Mouse (Mus musculus) retina, postnatal 1 day (tissue): ENCODE results near the gene Crocc2.
"Not testable (repeated sequence)": the region's sequence is repeated elsewhere in the genome, so short reads cannot be mapped to it uniquely, and the experiment has no call there.

ENCODE experiments used
- DNase-seq: peaks from one replicate; pipeline ENCODE4 v3.0.0-alpha.2; 2012

The Crocc2 gene

DNA sequence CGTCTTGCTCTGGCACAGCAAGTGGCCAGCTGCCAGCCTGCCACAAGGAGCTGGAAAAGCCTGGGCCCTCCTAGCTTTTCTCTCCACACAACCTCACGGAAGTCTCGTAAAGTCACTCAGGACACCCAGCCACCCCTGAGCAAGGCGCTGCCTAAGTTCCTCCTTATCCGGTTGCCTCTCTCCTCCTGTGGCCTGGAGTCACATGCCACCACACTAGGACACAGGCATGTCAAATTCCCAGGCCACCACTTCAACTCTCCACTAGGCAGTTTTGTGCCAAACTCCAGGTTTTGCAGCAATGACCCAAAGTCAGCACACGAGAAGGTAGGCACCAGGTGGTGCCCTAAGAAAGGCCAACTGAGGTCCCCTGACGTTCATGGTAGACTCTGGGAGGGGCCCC is 5.9 kb upstream of the Crocc2 start:
- DNase-seq, result no peak

DNA sequence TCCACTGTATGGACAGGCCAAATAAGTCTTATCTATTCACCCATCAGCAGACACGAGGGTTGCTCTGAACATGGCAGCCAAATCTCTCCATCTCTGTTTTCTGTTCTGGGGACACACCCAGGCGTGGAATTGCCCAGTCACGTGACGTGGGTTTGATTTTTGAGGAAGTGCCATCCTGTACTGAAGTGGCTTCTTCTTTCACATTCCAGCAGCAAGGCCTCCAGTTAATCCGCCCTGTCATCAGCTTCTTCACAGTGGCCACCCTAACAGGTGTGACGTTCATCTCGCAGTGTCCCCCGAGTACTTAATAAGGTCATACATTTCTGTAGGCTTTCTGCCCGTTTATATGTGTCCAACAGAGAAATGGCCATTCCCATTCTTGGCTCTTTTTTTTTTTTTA is 3.1 kb upstream of the Crocc2 start:
- no peak for DNase-seq

DNA sequence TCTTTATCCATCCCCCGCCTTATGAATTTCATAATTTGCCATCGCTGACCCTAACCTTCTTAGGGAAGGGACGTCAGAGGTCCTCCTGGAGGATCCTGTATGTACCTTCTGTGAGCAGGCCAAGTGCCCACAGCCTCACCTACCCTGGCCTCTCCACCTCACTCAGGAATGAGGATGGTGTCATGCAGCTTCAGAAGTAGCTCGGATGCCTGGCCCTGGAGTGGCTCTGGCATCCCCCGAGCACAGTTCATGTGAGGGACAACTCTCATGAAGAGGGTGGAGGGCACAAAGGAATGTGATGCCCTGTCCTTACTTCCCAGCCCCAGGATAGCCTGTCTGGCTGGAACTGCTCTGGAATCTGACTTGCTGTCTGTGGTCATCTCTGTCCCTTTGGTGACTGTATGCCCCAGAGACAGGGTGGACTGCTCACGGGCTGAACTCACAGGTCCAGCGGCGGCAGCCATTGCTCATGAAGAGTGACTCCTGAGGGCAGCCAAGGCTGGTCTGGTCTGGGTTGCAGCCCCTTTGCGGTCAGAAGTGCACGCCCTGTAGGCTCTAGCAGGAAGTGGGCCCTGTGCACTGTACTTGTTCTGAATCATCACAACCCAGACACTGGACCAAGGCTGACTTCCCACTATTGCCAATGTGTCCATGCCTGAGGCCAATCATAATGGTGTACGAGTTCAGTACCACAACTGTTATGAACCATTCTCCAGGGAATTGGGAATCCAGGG is 2.0 kb upstream of the Crocc2 start:
- DNase-seq, result no peak

DNA sequence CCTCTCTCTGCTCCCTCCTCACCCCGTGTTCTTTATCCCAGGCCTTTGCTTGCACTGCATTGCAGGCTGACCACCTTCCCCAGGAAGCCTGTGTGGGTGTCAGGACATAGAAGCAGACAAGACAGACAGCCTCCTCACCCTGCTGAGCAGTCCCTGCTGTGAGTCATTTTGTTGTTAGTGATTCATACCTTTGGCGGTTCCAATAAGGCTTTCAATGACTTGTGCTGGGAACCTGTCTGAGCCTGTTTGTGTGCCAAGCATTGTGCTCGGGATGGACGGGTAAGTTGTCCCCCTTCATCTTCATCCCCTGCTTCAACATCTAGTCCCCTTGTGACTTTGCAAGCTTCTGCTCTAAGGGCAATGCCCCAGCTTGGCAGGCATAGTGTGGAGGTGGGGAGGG is 5.1 kb downstream of the Crocc2 start:
- DNase-seq, result no peak

DNA sequence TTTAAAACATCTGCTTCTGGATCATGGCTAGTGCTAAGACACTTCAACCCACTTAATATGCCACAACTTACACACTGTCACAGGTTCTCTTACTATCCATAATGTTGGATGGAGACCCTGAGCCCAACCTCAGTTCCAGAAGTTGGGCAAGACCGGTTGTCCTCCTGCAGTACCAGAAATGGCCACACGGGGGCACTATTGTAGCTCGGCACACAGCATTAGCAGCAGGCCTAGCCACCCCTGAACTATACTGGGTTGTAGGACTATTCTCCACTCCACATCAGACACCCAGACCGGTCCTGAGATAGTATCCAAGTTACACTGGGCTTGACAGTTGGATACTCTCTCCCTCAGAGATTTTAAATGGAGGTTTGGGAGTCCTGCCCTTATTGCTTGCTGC is 5.9 kb downstream of the Crocc2 start:
- peak; percentile 88 for DNase-seq

DNA sequence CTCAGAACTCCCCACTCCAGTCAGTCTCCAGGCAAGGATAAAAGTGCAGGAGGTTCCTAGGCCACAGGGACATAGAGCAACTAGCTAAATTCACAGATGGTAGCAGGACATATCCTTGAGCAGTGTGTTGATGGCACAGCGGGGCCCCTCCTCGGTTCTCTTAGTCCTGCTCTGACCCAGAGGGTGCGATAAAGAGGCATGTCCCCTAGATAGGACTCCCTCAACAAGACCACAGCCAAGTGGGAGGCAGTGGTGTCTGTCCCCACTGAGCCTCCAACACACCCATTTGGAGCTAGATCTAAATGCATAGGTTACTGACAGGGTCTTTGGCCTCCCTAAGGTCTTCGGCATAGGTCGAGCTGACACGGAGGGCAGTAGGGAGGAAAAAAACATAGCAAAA is 7.3 kb downstream of the Crocc2 start:
- peak; percentile 17 for DNase-seq

DNA sequence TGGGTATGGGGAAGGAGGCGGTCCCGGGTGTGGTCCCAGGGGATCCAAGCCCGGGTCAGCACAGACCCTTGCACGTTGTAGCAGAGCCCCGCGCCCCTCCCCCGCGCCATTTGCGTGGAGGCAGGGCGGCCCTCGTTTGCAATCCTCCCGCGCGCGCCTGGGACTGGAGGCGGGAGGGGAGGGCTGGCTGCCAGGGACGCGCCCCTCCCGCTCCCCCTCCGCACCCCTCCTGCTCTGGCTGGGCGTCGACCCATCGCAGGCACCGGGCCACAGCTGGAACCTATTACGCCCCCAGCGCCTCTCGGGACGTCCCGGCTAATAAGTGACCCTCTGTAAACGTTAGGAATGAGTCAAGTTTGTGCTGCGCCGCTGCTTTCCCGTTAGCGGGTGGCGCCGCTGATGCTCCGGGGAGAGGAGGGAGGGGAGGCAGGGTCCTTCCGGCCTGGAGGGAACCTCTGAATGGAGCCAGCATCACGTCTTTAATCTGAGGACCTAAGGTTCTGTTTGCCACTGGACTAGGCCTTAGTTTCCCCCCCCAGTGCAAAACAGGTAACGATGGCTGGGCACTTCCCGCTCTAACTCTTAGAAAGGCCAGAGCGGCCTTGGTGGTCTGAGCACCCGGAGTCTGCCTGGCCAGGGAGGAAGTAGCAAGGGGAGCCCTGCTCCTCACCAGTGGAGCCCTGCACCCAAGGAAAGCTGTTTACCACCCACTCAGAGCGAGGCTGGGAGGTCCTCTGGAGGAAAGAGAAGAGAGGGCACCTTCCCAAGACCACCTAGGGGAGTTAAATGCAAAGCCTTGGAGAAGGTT is 8.2 kb downstream of the Crocc2 start:
- peak; percentile 81 for DNase-seq

DNA sequence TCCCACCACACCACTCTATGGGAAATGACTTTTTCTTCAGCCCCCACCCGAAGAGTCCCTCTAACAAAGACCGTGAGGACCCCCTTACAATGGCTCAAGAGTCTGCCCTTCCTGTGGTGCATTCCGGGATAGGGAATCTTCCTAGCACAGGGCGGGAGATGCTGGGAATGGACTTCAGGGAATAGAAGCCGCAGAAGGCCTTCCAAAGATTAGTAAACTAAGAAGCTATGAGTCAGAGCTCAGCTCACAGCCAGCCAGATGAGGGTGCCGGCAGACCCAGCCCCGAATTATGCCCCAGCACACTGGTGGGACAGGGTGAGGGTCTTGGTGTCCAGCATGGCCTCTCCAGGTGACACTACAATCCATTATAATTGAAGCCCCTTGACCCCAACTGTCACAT is 13.8 kb downstream of the Crocc2 start:
- DNase-seq, result no peak

DNA sequence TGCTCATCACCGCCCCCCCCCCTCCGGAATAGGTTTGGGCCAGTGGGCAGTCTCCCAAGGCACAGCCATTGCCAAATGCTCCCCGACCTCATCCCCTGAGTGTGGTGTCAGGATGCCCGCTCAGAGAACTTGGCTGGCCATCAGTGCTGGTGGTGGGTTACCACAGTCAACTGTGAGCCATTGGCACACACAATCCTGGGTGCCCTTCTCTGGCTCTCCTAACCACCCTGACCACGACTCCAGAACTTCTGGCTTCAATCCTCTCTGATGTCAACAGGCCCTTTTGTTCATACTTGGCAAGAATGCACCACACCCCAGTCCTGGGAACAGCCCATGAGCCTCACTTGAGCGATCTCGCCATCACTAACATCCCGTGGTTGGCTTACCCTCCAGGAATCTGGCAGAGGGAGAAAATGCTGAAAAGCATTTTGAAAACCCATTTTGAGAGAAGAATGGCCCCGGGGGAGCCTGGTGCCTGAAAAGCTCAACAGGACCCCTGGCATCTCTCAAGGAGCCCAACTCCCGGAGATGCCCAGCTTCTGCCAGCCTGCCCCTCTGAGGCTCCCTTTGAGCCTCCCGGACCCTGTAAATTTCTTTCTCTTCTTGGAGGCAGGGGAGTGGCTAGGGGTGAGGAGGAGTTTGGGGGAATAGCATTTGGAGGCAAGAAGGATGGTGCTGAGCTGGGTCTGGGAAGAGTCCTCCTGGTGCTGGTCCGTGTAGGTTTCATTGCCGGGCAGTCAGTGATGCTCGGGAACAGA is 15.7 kb downstream of the Crocc2 start:
- no peak for DNase-seq

DNA sequence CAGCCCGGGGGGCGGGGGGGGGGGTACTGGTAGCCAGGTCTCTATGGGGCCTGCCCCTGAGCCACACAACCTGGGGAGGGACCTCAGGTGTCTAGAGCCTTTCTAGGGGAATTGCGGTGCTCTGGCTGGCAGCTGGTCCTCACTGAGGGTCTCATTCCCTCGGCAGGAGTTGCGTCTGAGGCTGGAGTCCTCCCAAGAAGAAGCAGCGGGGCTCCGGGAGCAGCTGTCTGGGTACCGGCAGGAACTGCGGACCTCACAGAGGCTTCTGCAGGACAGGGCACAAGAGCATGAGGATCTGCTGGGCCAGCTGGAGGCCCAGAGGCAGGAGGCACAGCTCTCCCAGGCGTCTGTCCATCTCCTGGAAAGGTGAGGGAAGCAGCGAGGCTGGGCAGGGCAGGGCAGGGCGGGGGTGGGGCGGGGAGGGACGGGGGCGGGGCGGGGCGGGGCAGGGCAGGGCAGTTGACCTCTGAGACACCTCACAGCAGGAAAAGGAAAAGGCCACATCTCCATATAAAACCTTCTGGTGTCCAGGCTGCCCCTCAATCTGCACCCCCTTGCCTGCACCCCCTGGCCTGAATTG is 22.3 kb downstream of the Crocc2 start:
- no peak for DNase-seq

DNA sequence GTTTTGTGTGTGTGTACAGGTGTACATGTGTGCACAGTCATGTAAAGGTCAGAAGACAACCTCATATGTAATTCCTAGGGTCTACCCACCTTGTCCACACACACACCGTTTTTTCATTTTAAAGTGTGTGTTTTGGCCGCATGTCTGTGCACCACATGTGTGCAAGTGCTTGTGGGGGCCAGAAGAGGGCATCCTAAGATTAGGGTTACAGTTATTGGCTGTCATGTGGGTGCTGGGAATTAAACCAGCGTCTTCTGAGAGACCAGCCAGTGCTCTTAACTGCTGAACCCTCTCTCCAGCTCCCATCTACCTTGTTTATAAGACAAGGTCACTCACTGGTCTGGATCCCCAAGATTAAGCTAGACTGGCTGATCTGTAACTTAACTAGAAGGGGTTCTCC is 26.4 kb downstream of the Crocc2 start:
- no peak for DNase-seq

DNA sequence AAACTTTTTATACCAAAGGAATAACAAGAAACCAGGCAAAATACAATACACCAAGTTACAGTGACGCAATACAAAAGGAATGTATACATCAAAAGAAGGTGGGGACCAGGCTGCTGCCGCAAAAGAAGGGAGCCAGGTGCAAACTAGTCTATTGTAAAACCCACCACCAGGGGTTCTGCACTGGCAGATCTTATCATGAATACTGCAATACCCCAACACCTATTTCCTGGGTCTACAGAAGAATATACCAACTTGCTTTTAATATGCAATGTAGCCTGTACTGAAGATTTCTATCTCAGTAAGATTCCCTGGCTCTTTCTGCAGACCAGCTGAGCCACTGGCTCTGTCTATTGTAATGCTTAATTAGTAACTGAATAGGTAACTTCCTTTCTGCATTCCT is 28.9 kb downstream of the Crocc2 start:
- not testable (repeated sequence) for DNase-seq

DNA sequence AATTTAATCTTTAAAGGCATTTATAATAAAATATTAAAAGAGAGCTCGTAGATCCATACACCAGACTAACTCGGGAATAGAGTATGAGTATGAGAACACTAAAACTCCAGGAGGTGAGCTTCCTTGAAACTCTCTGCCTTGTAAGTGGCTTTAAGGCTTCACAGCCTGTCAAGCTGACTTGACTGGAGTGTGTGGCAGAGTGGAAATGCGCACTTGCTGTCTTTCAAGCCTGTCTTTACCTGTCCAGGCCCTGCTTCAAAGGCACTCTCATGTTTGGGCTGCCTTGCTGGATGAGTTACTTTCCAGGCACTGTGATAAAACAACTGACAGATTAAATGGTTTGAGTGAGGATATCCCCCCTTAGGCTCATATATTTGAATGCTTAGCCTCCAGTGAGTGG is 29.4 kb downstream of the Crocc2 start:
- no peak for DNase-seq

DNA sequence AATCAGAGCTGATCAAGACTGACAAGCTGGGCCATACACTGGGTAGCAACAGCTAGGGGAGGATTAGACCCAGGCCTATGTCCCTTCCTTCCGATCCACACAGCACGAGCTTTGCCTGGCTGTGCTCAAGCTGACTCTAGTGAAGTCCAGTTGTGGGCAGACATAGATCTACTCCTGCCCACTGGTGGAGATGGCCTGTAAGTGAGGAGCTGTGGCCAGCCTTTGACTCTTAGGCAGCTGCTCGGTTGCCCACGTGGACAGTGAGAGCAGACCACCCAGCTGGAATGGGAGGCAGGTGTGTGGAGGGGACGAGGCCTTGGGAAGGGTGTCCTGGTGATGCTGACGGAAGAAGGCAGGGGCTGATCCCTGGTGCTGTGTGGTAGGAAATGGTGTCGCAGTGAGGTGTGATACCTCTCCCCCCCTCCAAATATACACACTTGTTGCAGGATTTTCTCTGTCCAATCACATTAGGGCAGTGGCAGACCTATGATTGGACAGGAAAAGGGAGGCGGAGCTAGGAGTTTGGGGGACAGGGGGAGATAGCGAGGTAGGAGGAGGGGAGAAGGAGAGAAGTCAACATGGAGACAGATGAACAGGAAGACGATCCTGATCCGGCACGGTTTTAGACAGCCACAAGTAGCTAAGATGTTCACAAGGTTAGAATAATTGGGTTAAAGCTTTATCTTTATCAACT is 37.9 kb downstream of the Crocc2 start:
- DNase-seq, result peak; percentile 82

DNA sequence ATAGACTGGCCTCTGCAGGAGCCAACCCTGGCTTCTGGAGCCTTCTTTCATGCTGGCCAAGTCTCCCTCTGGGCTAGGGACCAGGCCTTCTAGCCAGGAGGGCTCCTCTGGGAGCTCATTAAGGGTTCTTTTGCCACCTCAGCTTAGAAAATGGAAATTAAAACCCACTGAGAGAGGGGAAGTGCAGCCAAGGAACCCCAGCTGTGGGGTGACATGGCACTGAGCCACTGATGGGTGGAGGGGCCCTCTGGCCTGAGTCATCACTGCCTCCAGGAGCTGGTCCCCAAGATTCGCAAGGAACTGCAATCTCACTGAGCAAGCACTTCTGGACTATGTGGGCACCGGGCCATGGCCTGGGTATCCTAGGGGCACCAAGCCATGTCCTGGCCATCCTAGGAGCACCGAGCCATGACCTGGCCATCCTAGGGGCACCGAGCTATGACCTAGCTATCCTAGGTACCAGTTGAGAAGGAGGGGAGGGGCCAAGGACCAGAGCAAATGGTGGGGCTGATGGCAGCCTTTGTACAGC is 39.1 kb downstream of the Crocc2 start:
- no peak for DNase-seq

DNA sequence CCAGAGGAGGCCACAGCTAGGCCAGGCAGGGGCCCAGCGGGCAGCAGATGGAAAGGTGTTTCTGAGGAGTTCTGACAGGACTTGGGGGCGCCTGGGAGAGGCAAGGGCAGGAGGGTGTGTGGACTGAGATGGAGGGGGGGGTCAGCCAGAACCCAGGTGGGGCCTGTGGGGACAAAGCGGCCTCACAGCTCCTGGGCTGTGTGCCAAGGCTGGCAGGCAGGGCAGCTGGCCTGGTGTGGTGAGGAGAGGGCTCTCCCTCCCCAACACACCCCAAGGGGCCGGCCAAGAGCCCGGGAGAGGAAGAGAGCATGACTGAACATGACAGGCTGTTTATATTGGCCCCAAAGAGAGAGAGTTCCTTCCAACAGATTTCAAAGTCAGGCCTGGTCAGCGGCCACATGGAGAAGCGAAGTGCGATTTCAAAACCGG is 41.7 kb downstream of the Crocc2 start:
- DNase-seq, result peak; percentile 95

DNA sequence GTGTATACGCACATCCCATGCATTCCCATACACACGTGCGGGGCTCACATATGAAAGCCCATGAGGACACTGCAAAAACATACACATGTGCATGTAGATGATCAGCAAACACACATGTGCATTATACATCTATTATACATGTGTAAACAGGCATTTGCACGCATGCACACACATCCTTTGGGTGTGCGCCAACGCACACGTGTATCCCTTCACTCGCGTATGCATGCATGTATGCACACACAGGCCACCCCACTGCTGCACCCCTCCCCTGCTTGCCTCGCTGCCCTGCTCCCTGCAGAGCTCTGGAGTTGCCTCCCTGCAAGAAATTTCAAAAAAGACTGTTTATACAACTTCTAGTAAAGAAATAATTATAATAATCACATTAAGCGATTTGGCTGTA is 42.5 kb downstream of the Crocc2 start:
- DNase-seq, result no peak

DNA sequence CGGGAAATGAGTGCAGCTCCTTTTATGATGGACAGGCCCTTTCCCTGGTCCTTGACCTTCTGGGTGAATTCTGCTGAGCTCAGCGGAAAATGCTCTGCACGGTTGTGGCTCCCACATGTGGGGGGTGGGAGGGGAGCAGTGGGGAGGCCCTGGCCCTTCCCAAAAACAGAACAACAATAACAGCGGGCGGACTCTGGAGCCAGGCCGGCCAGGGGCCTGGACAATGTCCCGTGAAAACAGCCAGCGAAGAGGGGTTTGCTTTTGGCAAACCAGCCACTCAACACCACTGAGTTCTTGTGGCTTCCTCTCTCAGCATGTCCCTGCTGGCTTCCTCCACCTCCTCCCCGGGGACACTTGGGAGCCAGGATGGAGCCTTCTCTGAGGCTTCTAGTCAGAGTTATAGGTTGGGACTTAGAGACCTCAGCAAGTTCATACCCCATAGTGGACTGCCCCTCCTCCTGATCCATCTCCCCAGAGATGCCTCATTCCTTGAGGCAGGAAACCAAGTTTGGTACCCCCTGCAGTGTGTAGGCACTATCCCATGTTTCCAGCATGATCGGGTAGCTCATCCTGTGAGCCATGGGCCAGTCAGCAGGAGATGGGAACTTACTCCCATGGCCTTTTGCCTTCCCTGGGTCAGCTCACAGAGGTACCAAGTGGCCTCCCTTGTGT is 43.2 kb downstream of the Crocc2 start:
- DNase-seq, result peak; percentile 51

DNA sequence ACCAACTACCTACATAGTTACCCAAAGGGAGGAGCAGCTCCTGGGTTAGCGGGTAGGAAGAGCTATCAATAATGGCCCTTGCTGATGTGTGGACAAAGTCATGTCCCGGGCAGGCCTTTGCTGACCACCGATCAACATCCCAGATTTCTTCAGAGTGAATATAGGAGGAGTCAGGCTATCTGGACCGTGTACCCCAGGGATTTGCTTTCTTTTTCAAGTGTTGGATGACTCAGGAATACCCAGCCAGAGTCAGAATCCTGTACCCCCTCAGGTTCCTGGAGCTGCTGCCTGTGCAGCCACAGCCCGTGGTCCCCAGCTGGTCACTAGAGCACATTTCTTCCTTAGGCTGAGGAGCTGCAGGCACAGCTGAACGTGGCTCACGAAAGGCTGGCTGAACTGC is 43.9 kb downstream of the Crocc2 start:
- DNase-seq, result no peak

DNA sequence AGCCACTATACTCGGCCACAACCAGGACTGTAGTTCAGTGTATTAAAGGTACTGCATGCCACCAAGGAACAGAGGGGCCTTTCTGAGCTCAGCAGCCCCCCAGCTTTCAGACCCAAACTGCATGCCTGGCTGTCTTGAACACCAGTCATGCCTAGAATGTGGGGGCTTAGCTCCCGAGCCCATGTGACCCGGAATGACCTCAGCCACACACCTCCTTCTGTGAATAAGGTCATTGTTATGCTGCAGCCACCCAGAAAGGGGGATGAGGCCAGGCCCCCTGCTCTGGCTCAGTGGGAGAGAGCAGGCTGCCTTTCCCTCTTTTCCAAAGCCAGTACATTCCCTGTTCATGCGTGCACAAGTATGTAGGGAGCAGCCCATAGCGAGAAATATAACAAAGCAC is 46.1 kb downstream of the Crocc2 start:
- DNase-seq, result peak; percentile 88

DNA sequence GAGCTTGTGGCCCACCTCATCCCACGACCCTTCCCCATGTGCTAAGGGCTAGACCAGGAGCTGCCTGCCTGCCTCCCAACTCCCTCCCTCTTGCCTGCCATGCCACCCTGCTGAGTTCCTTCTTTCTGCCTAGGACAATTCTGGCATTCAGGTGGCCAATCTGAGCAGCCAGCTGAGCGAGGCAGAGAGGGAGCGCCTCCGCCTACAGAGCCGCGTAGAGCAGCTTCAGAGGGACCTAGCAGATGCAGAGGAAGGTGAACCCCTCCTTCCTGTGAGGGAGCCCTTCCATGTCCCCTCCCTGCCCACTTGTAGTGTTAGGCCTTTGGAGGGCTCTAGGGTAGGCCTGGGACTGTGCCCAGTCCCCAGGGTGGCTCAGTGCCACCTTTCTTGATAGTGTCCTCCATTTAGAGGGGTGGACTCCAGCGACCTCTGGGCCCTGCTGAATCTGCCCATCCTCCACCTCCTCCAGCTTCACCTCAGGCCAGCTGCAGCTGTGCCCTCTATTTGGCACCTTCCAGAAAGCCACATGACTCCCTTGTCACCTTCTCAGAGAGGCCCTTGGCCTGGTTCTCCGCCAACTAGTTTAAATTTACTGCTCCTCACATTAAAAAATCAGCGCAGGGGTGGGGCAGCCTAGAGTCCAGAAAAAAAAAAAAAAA is 48.4 kb downstream of the Crocc2 start:
- DNase-seq, result no peak
